Mouse (Mus musculus): ENCODE results near the gene Rrp7a.

- TF ChIP-seq POLR2A (IDR thresholded peaks at IDR 0.05; ENCODE audit: extremely low read depth, insufficient read depth, low read length) (no peak), CTCF (IDR thresholded peaks at IDR 0.05; ENCODE audit: extremely low read depth, insufficient read depth, low read length) (no peak)
Observed at GRCm38 (mm10) chr15:83170956-83171659, 48.5 kb upstream of the Rrp7a start.

Measured in cortical plate, adult 2 months (tissue).